ENCODE assay signal across 8 mouse cellular contexts in the genomic region with DNA sequence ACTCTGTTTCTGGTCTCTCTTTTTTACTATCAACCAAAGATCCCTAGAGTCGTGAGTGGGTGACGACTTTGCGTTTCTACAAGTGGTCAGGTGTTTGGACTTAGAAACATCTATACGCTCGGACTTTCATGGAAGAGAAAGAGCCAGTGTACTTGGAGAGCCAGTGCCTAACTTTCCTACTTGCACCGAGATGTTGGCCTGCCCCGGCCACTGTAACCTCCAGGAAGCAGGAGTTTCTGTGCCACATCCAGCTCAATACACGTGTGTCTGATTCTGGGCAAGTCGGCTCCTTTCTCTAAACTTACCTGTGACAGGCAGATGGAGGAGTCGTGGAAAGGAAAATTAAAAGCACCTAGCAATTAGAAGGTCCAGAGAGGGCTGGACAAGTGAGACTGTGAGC. TPM values are rescaled to one million over a fixed set of nuclear protein-coding genes. Genes with fewer than 3 reads are reported as not detected.
DNase-seq lines count a peak whose midpoint lies in the region; ATAC-seq and TF ChIP-seq lines count a peak whose summit lies in the region.

Gene Nol3 (plus strand): TSS at position 301 of the 400 bp plus-strand sequence.

- no peaks in the 10 kb centered on the region for H3K9me3 ChIP-seq in heart, embryonic 15.5 days (replicated peaks)
- no peaks in the 10 kb centered on the region for H3K9me3 ChIP-seq in liver, embryonic 15.5 days (replicated peaks)

- TF ChIP-seq POLR2A in heart, adult 2 months (IDR thresholded peaks at IDR 0.05; ENCODE audit: insufficient read depth, low read depth, low read length): no peak
- TF ChIP-seq POLR2A in cortical plate, adult 2 months (IDR thresholded peaks at IDR 0.05; ENCODE audit: extremely low read depth, insufficient read depth, low read length): no peak

- no peak for TF ChIP-seq EP300 in heart, adult 2 months (IDR thresholded peaks at IDR 0.05; ENCODE audit: insufficient read depth, low read depth, low read length)

- TF ChIP-seq CTCF in heart, adult 2 months (IDR thresholded peaks at IDR 0.05): no peak
- TF ChIP-seq CTCF in cortical plate, adult 2 months (IDR thresholded peaks at IDR 0.05; ENCODE audit: extremely low read depth, insufficient read depth, low read length): no peak

- no peak for ATAC-seq in heart, embryonic 15.5 days (replicated peaks; ENCODE audit: insufficient number of reproducible peaks, insufficient read depth, low FRiP score, low read depth)
- ATAC-seq in liver, embryonic 15.5 days (ENCODE audit: insufficient read depth): no peak

- H3K27ac ChIP-seq in heart, adult 2 months: peak within 1 kb of the TSS; percentile 52
- H3K27ac ChIP-seq in cortical plate, adult 2 months (ENCODE audit: insufficient read depth, low read length): no peak within 1 kb of the TSS
- no peak within 1 kb of the TSS for H3K27ac ChIP-seq in heart, embryonic 15.5 days
- H3K27ac ChIP-seq in liver, embryonic 15.5 days (replicated peaks): no peak within 1 kb of the TSS

- DNase-seq in heart, adult 2 months: no peak
- DNase-seq in heart, adult 9 months (ENCODE audit: low spot score in 2 of 2): no peak
- no peak for DNase-seq in cerebellum, postnatal 14 days
- DNase-seq in left cerebral cortex, adult 18-20 months (ENCODE audit: low spot score in 2 of 2): no peak
- no peak for DNase-seq in ovary, postnatal 14 days (ENCODE audit: low spot score)

- intact Hi-C loops in heart, adult 2 months (cut with DNase I): no loop called here

- H3K4me3 ChIP-seq in heart, adult 2 months: peak within 1 kb of the TSS; percentile 43
- peak within 1 kb of the TSS; percentile 52 for H3K4me3 ChIP-seq in cortical plate, adult 2 months (ENCODE audit: insufficient read depth, low read length)
- H3K4me3 ChIP-seq in heart, embryonic 15.5 days: peak within 1 kb of the TSS; percentile 51
- H3K4me3 ChIP-seq in liver, embryonic 15.5 days (replicated peaks): peak within 1 kb of the TSS; percentile 32

- H3K27me3 ChIP-seq in heart, adult 2 months (ENCODE audit: control insufficient read depth, insufficient read depth, low read length): no peaks in the 10 kb centered on the region
- H3K27me3 ChIP-seq in heart, embryonic 15.5 days: peaks cover 94% of the 10 kb centered on the region
- H3K27me3 ChIP-seq in liver, embryonic 15.5 days: peaks cover 99% of the 10 kb centered on the region

- no peaks in the 10 kb centered on the region for H3K36me3 ChIP-seq in heart, adult 2 months (ENCODE audit: control insufficient read depth, insufficient read depth, low read length)
- no peaks in the 10 kb centered on the region for H3K36me3 ChIP-seq in heart, embryonic 15.5 days
- no peaks in the 10 kb centered on the region for H3K36me3 ChIP-seq in liver, embryonic 15.5 days (replicated peaks)

- H3K4me1 ChIP-seq in heart, adult 2 months (ENCODE audit: control insufficient read depth, insufficient read depth, low read length): peaks cover 2% of the 10 kb centered on the region; the same call in 1 of the 2 replicates
- H3K4me1 ChIP-seq in cortical plate, adult 2 months (ENCODE audit: control insufficient read depth, insufficient read depth, low read length): peaks cover 3% of the 10 kb centered on the region; the same call in 1 of the 2 replicates
- peaks cover 27% of the 10 kb centered on the region for H3K4me1 ChIP-seq in heart, embryonic 15.5 days (replicated peaks)
- peaks cover 25% of the 10 kb centered on the region for H3K4me1 ChIP-seq in liver, embryonic 15.5 days (replicated peaks)

- H3K9ac ChIP-seq in heart, adult 2 months (ENCODE audit: low read depth, low read length): peak within 1 kb of the TSS; percentile 17
- H3K9ac ChIP-seq in heart, embryonic 15.5 days: peak within 1 kb of the TSS; percentile 49
- H3K9ac ChIP-seq in liver, embryonic 15.5 days: no peak within 1 kb of the TSS

- peak within 1 kb of the TSS; percentile 84 for H3K4me2 ChIP-seq in heart, embryonic 15.5 days
- H3K4me2 ChIP-seq in liver, embryonic 15.5 days: peak within 1 kb of the TSS; percentile 63

- no peaks in the 10 kb centered on the region for H3K79me2 ChIP-seq in heart, adult 2 months (replicated peaks; ENCODE audit: control insufficient read depth, insufficient read depth, low read length)

- WGBS in heart, adult 2 months: 9% methylated on average over 10 of the region's 10 CpGs
- 5% methylated on average over 10 of the region's 10 CpGs for WGBS in heart, embryonic 15.5 days
- WGBS in liver, embryonic 15.5 days (ENCODE audit: insufficient replicate concordance): 8% methylated on average over 10 of the region's 10 CpGs

RNA-seq across cellular contexts. Expression of gene Nol3, which starts in this region (rescaled TPM):
- 10 to 100 TPM; 19.7 to 23.0 TPM for total RNA-seq in heart, adult 2 months (2021)
- 17.3 and 19.1 TPM in 2 replicates for polyA plus RNA-seq in heart, adult 2 months (2012; rRNA removed)
- polyA plus RNA-seq in cortical plate, adult 2 months (2012; rRNA removed): 14.3 and 15.5 TPM in 2 replicates
- 3.8 and 4.7 TPM in 2 replicates for polyA plus RNA-seq in heart, embryonic 15.5 days (2015; fragmentation: Nextera tagmentation; extraction: Ambion mirVana)
- 0.22 and 0.30 TPM in 2 replicates for polyA plus RNA-seq in liver, embryonic 15.5 days (2015; fragmentation: Nextera tagmentation; extraction: Ambion mirVana)
- total RNA-seq in left cerebral cortex, adult 18-20 months (2021): 10 to 100 TPM in 1 of 2 experiments, 1 to 10 TPM in 1; 9.4 to 10.8 TPM
